Mouse (Mus musculus) ES-E14 (cell line): ENCODE measurements around the gene Gba2.

Experiments
- CHD2 ChIP-seq: IDR thresholded peaks from 2 replicates; pipeline ENCODE4 v1.6.1; 2014; ENCODE audit warnings: mild to moderate bottlenecking, low read depth, low read length, inconsistent platforms
- MAFK ChIP-seq: IDR thresholded peaks from 2 replicates; pipeline ENCODE4 v1.6.1; 2014; ENCODE audit warnings: mild to moderate bottlenecking, low read depth, low read length, inconsistent platforms; ENCODE audit not compliant: insufficient read depth
- ZC3H11A ChIP-seq: IDR thresholded peaks from 2 replicates; pipeline ENCODE4 v1.6.1; 2012; ENCODE audit warnings: low read depth, mild to moderate bottlenecking, inconsistent platforms, low read length, borderline replicate concordance

GRCm38 (mm10) chr4:43580721-43581120 is 2.0 kb upstream of the Gba2 start:
- TF ChIP-seq ZC3H11A (no peak), MAFK (no peak), CHD2 (no peak)
